Mouse (Mus musculus): Measurements from ENCODE around the gene Srpk2. TPM values are rescaled to one million over a fixed set of nuclear protein-coding genes. Genes with fewer than 3 reads are reported as not detected.

Gene Srpk2
- polyA plus RNA-seq, 1 experiment from 2014 or later: 54.6 TPM

DNA sequence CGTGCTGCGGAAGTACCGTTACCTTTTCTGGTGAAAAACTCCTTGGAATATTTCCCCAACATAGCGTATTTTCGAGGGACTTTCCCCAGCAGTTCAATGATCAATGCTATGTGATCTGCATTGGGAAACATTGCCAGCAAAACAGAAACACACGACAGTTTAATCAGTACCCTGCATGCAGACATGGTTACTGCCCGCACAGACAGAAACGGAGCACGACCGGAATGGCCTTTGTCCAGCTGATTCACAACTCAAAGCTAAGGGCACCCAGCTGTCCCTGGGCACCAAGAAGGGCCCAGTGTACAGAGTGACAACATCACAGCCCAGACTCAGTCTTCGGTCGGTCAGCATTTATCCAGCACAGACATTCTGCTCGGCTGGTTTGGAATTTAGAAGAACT is 170.9 kb downstream of the Srpk2 start:
- H3K4me3 ChIP-seq: no peak overlapping the region
- H3K36me3 ChIP-seq: peaks cover 73% of the 10 kb centered on the region
- H3K9me3 ChIP-seq: no peaks in the 10 kb centered on the region
- no peaks in the 10 kb centered on the region for H3K27me3 ChIP-seq
- no peak overlapping the region for H3K4me2 ChIP-seq
- no peak overlapping the region for H3K9ac ChIP-seq
- 93% methylated on average over 13 of the region's 13 CpGs for WGBS
- H3K27ac ChIP-seq: no peak overlapping the region
- H3K4me1 ChIP-seq: no peaks in the 10 kb centered on the region
- no peak for ATAC-seq (ENCODE audit: insufficient number of reproducible peaks, low FRiP score, low TSS enrichment, low read depth)

DNA sequence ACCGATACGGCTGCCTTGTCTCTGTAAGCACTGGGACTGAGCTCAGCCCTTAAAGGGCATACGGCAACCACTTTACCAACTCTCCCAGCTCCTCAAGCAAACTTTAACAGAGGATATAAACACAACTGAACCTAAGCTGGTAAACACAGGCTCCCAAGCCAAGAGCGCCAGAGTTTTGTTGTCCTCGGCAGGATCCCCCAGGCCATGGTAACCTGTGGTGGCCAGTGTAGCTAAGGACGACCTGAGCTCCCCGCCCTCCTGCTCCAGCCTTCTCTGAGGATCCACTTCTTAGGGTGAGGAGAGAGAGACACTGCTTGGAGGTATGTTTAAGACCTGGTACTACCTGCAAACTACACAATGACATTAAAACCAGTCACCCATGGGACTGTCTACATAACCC is 171.9 kb downstream of the Srpk2 start:
- Histone ChIP-seq H3K9me3 (no peaks in the 10 kb centered on the region), H3K4me2 (no peak overlapping the region)
- 86% methylated on average over 5 of the region's 7 CpGs for WGBS

DNA sequence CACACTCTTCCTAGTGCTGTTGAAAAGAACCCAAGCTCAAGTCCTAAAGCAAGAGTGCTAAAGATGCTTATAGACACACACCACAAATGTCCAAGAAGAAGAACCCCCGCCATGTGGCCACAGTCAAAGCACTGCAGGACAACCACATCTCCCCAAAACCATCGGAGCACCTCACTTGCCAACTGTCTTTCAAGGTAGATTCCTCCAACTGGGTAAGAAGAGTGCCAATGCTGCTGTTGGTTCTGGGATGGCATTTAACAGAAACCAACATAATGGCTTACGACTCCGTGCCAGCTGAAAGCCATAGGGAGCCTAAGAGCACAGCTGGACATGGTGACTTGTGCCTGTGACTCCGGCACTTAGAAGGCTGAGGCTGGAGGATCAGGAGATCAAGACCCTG is 173.0 kb downstream of the Srpk2 start:
- H3K4me2 ChIP-seq: no peak overlapping the region
- WGBS: 90% methylated on average over 5 of the region's 5 CpGs
- no peak overlapping the region for H3K27ac ChIP-seq
- ATAC-seq (ENCODE audit: insufficient number of reproducible peaks, low FRiP score, low TSS enrichment, low read depth): no peak
- no peaks in the 10 kb centered on the region for H3K9me3 ChIP-seq
- no peak overlapping the region for H3K9ac ChIP-seq
- H3K4me3 ChIP-seq: no peak overlapping the region
- H3K4me1 ChIP-seq: no peaks in the 10 kb centered on the region
- no peaks in the 10 kb centered on the region for H3K27me3 ChIP-seq
- peaks cover 74% of the 10 kb centered on the region for H3K36me3 ChIP-seq

More for the DNA sequence above, 171.9 kb downstream of the Srpk2 start:
- H3K9ac ChIP-seq: no peak overlapping the region
- no peaks in the 10 kb centered on the region for H3K4me1 ChIP-seq
- no peak overlapping the region for H3K27ac ChIP-seq
- H3K4me3 ChIP-seq: no peak overlapping the region
- no peak for ATAC-seq (ENCODE audit: insufficient number of reproducible peaks, low FRiP score, low TSS enrichment, low read depth)
- peaks cover 69% of the 10 kb centered on the region for H3K36me3 ChIP-seq
- H3K27me3 ChIP-seq: no peaks in the 10 kb centered on the region

DNA sequence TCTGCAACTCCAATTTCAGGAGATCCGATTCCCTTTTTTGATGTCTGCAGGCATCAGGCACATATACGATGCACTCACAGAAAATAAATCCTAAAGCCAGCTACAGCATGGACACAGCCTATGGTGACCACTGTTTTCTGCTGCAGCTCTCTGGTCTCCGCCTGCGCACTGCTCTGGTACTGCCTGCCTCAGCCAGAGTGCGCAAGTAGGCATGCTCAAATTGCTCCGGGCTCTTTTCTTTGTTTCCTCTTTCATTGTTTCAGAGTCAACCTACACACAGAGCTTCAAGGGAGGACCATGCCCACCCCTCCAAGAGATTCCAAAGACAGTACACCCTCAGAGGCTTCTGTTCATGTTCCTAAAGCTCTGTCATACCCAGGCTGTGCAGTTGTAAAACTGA is 175.8 kb downstream of the Srpk2 start:
- WGBS: 93% methylated on average over 6 of the region's 6 CpGs
- no peaks in the 10 kb centered on the region for H3K27me3 ChIP-seq
- H3K36me3 ChIP-seq: peaks cover 61% of the 10 kb centered on the region
- no peaks in the 10 kb centered on the region for H3K9me3 ChIP-seq
- H3K4me2 ChIP-seq: no peak overlapping the region
- H3K4me1 ChIP-seq: no peaks in the 10 kb centered on the region
- ATAC-seq (ENCODE audit: insufficient number of reproducible peaks, low FRiP score, low TSS enrichment, low read depth): no peak
- no peak overlapping the region for H3K4me3 ChIP-seq
- H3K9ac ChIP-seq: no peak overlapping the region
- H3K27ac ChIP-seq: no peak overlapping the region

DNA sequence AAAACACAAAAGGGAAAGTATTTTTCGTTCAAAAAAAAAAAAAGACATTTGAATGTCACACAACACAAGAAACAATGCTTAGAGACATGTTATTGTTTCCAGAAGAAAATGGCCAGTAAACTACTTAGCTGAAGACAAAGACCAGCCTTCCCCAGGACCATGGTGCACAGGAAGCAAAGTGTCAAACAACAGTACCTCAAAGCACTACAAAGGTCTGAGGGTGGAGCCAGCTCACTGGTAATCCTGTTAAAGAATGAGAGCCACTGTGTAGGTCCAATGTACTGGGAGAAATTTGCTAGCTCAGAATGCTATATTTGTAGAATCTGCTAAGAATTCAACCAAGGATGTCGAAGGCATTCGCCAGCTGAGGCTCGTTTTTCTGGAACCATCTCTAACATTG is 177.2 kb downstream of the Srpk2 start:
- no peaks in the 10 kb centered on the region for H3K27me3 ChIP-seq
- no peak for ATAC-seq (ENCODE audit: insufficient number of reproducible peaks, low FRiP score, low TSS enrichment, low read depth)
- H3K27ac ChIP-seq: peak overlapping the region; percentile 29; the same call in 1 of the 2 replicates
- peaks cover 56% of the 10 kb centered on the region for H3K36me3 ChIP-seq
- H3K9ac ChIP-seq: no peak overlapping the region
- no peak overlapping the region for H3K4me2 ChIP-seq
- H3K4me3 ChIP-seq: no peak overlapping the region
- H3K9me3 ChIP-seq: no peaks in the 10 kb centered on the region
- H3K4me1 ChIP-seq: no peaks in the 10 kb centered on the region
- WGBS: 82% methylated on average over 4 of the region's 4 CpGs

DNA sequence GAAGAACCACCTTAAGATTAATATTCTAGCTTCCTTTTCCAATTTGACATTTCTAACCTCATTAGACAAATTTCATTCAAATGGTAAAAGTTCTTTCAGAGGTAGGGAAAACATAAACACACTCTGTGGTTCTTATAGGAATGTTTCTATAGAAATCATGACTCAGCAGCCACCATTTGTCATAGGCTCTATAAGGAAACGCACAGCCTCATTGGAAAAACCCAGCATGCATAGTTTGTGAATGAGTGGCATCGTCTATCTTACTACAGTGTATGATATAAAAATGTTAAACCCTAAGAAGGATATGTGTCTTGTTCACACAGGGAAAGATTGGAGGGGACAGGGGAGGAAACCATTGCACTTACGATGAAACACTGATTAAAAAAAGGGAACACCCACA is 178.8 kb downstream of the Srpk2 start:
- Histone ChIP-seq H3K9ac (no peak overlapping the region), H3K9me3 (no peaks in the 10 kb centered on the region), H3K27me3 (no peaks in the 10 kb centered on the region), H3K4me2 (no peak overlapping the region), H3K36me3 (peaks cover 57% of the 10 kb centered on the region), H3K4me3 (no peak overlapping the region), H3K27ac (no peak overlapping the region), H3K4me1 (no peaks in the 10 kb centered on the region)
- WGBS: 86% methylated on average over 3 of the region's 3 CpGs
- ATAC-seq (ENCODE audit: insufficient number of reproducible peaks, low FRiP score, low TSS enrichment, low read depth): no peak

DNA sequence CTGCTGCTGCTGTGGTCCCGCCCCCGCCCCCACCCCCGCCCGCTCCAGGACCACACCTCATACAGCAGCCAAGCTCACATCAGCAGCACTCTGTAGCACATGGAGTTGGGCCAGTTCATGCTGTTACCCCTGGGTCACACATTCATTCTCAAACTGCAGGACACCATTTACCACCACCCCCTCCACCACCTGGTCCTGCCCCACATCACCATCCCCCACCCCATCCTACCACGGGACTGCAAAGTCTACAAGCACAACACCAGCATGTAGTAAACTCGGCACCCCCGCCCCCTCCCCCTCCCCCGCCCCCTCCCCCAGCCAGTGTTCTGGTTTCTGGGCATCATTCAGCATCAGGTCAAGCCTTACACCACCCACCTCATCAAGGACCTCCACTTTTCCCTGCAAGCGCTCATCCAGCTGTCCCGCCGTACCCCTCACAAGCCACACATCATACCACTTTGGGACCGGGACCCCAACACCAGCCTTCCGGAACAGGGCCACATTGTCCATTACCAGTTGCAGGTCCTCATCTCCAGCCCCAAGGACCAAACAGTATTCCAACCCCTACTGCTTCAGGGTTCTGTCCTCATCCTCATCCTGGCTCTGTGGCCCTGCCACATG is 182.0 kb downstream of the Srpk2 start:
- Histone ChIP-seq H3K4me1 (no peaks in the 10 kb centered on the region), H3K9me3 (no peaks in the 10 kb centered on the region), H3K27me3 (no peaks in the 10 kb centered on the region), H3K27ac (no peak overlapping the region), H3K4me2 (no peak overlapping the region), H3K4me3 (no peak overlapping the region), H3K36me3 (peaks cover 60% of the 10 kb centered on the region), H3K9ac (no peak overlapping the region)
- no peak for ATAC-seq (ENCODE audit: insufficient number of reproducible peaks, low FRiP score, low TSS enrichment, low read depth)
- 57% methylated on average over 13 of the region's 13 CpGs for WGBS

DNA sequence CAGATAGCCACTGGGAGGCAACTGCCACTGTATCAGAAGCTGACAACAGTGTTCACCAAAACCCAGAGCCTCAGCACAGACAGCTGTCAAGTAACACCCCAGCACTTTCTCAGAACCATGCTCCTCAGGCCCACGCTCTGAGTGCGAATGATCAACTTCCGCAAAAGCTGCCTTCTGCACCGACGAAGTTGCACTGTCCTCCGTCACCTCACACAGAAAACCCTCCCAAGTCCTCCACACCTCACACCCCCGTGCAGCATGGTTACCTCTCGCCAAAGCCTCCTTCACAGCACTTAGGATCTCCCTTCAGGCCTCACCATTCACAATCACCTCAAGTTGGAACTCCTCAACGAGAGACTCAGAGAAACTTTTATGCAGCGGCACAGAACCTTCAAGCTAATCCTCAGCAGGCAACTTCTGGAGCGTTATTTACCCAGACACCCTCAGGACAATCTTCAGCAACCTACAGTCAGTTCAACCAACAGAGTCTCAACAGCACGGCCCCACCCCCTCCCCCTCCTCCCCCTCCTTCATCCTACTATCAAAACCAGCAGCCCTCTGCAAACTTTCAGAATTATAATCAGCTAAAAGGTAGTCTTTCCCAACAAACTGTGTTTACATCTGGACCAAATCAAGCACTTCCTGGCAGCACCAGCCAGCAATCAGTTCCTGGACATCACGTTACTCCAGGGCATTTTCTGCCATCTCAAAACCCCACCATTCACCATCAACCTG is 182.7 kb downstream of the Srpk2 start:
- H3K27ac ChIP-seq: no peak overlapping the region
- WGBS: 49% methylated on average over 13 of the region's 13 CpGs
- H3K9ac ChIP-seq: no peak overlapping the region
- H3K4me2 ChIP-seq: no peak overlapping the region
- no peak for ATAC-seq (ENCODE audit: insufficient number of reproducible peaks, low FRiP score, low TSS enrichment, low read depth)
- peaks cover 61% of the 10 kb centered on the region for H3K36me3 ChIP-seq
- no peaks in the 10 kb centered on the region for H3K4me1 ChIP-seq
- no peaks in the 10 kb centered on the region for H3K9me3 ChIP-seq
- H3K27me3 ChIP-seq: no peaks in the 10 kb centered on the region
- H3K4me3 ChIP-seq: no peak overlapping the region

DNA sequence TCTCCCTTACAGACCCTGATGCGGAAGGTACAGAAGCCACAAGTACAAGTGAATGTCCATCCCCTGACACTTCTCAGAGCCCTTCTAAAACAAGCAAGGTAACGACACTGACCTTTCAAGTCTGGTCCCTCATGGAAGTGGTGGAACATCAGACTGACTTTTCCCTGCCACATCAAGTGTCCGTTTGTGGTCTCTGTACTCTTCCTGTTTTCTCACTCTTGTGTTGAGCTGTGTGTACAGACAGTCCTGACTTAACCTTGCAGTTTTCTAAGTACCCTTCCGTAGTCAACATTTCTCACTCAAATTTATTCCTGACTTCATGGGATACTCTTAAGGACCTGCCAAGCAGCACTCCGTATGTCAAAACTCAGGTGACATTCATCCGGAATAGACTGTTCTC is 183.7 kb downstream of the Srpk2 start:
- H3K4me3 ChIP-seq: no peak overlapping the region
- peaks cover 68% of the 10 kb centered on the region for H3K36me3 ChIP-seq
- ATAC-seq (ENCODE audit: insufficient number of reproducible peaks, low FRiP score, low TSS enrichment, low read depth): no peak
- no peaks in the 10 kb centered on the region for H3K4me1 ChIP-seq
- H3K9me3 ChIP-seq: no peaks in the 10 kb centered on the region
- WGBS: 89% methylated on average over 6 of the region's 6 CpGs
- no peak overlapping the region for H3K9ac ChIP-seq
- no peaks in the 10 kb centered on the region for H3K27me3 ChIP-seq
- no peak overlapping the region for H3K4me2 ChIP-seq
- no peak overlapping the region for H3K27ac ChIP-seq

DNA sequence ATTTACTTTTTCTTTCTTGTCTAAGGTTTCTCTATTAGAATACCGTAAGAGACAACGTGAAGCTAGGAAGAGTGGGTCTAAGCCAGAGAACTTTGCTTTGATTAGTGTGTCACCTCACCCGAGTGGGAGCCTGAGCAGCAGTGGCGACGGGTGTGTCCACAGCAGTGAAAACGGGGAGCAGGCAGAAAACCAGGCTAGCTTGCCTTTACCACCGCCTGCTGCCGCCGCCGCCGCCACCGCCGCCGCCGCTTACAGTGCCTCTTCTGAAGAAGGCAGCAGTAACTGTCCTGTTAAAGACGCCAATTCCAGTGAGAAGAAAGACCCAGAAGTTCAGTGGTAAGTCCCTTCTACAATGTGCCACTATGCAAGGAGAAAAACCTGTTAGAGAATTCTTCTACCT is 185.2 kb downstream of the Srpk2 start:
- Histone ChIP-seq H3K9me3 (no peaks in the 10 kb centered on the region), H3K27me3 (no peaks in the 10 kb centered on the region), H3K27ac (no peak overlapping the region), H3K4me2 (no peak overlapping the region), H3K9ac (no peak overlapping the region), H3K36me3 (peaks cover 69% of the 10 kb centered on the region), H3K4me1 (no peaks in the 10 kb centered on the region), H3K4me3 (no peak overlapping the region)
- no peak for ATAC-seq (ENCODE audit: insufficient number of reproducible peaks, low FRiP score, low TSS enrichment, low read depth)
- 92% methylated on average over 16 of the region's 16 CpGs for WGBS

DNA sequence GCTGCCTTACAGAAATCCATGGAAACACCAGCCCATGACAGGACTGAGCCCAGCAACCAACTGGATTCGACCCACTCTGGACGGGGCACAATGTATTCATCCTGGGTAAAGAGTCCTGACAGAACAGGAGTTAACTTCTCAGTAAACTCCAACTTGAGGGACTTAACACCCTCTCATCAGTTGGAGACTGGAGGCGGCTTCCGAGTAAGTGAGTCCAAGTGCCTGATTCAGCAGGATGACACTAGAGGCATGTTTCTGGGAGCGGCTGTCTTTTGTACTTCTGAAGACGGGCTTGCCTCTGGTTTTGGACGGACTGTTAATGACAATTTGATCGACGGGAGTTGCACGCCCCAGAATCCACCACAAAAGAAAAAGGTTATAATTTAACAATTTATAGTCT is 186.5 kb downstream of the Srpk2 start:
- no peak for ATAC-seq (ENCODE audit: insufficient number of reproducible peaks, low FRiP score, low TSS enrichment, low read depth)
- no peaks in the 10 kb centered on the region for H3K9me3 ChIP-seq
- H3K4me1 ChIP-seq: no peaks in the 10 kb centered on the region
- H3K9ac ChIP-seq: no peak overlapping the region
- H3K27ac ChIP-seq: no peak overlapping the region
- no peak overlapping the region for H3K4me3 ChIP-seq
- H3K36me3 ChIP-seq: peaks cover 78% of the 10 kb centered on the region
- 89% methylated on average over 10 of the region's 10 CpGs for WGBS
- H3K4me2 ChIP-seq: no peak overlapping the region
- no peaks in the 10 kb centered on the region for H3K27me3 ChIP-seq

DNA sequence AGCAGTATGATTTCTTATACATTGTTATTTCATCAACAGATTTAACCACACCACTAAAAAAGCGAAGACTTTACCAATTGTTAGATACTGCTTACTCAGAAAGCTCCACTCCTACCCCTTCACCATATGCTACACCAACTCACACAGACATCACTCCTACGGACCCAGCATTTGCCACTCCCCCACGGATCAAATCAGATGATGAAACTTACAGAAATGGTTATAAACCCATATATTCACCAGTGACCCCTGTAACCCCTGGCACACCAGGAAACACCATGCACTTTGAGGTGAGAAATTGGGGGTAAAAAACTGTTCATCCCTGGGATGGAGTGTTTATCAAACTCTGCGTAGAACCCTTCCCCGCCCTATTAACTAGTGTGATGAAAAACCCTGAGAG is 187.5 kb downstream of the Srpk2 start:
- Histone ChIP-seq H3K27ac (no peak overlapping the region), H3K27me3 (no peaks in the 10 kb centered on the region), H3K4me1 (no peaks in the 10 kb centered on the region), H3K4me2 (no peak overlapping the region), H3K36me3 (peaks cover 79% of the 10 kb centered on the region), H3K9ac (no peak overlapping the region), H3K9me3 (no peaks in the 10 kb centered on the region), H3K4me3 (no peak overlapping the region)
- ATAC-seq (ENCODE audit: insufficient number of reproducible peaks, low FRiP score, low TSS enrichment, low read depth): no peak
- 87% methylated on average over 5 of the region's 5 CpGs for WGBS

Data from limb, embryonic 15.5 days (tissue).